Mouse (Mus musculus): ENCODE data around the gene Ephb6.

Ephb6 gene

GRCm38 (mm10) chr6:41605061-41605793 is at the start of gene Ephb6:
TSS of gene Ephb6 (plus strand) at chr6:41605482.
- in situ Hi-C loops (cut with MboI, MseI) = loop anchor here (5.0 to 25.0 kb wide), 2 partner anchors 38 to 982 kb away; partner anchors contain the start of gene Tcaf3 (in 2 of the 2)

- in situ Hi-C loops (cut with MboI, MseI) = loop anchor here (5.0 to 25.0 kb wide), 4 partner anchors 439 to 1119 kb away; partner anchors contain the start of genes E330009J07Rik (in 1 of the 2), Ssbp1 (in 1 of the 2) and Wee2 (in 1 of the 2)
Measured at GRCm38 (mm10) chr6:41556389-41556788, 48.9 kb upstream of the Ephb6 start.

GRCm38 (mm10) chr6:41557468-41557867 is 47.8 kb upstream of the Ephb6 start:
- in situ Hi-C loops (cut with MboI, MseI) = loop anchor here (5.0 to 25.0 kb wide), 4 partner anchors 440 to 1120 kb away; partner anchors contain the start of genes E330009J07Rik (in 1 of the 2), Ssbp1 (in 1 of the 2) and Wee2 (in 1 of the 2)

GRCm38 (mm10) chr6:41558271-41558670 is 47.0 kb upstream of the Ephb6 start:
- in situ Hi-C loops (cut with MboI, MseI) = loop anchor here (5.0 to 25.0 kb wide), 4 partner anchors 441 to 1121 kb away; partner anchors contain the start of genes E330009J07Rik (in 1 of the 2), Ssbp1 (in 1 of the 2) and Wee2 (in 1 of the 2)

GRCm38 (mm10) chr6:41559331-41559730 is 46.0 kb upstream of the Ephb6 start:
- in situ Hi-C loops (cut with MboI, MseI) = loop anchor here (5.0 to 25.0 kb wide), 4 partner anchors 442 to 1122 kb away; partner anchors contain the start of genes E330009J07Rik (in 1 of the 2), Ssbp1 (in 1 of the 2) and Wee2 (in 1 of the 2)

GRCm38 (mm10) chr6:41560273-41560672 is 45.0 kb upstream of the Ephb6 start:
- in situ Hi-C loops (cut with MboI, MseI) = loop anchor here (5.0 to 25.0 kb wide), 2 partner anchors 513 to 1123 kb away; partner anchors contain the start of genes E330009J07Rik (in 1 of the 2) and Wee2 (in 1 of the 2)

DNA sequence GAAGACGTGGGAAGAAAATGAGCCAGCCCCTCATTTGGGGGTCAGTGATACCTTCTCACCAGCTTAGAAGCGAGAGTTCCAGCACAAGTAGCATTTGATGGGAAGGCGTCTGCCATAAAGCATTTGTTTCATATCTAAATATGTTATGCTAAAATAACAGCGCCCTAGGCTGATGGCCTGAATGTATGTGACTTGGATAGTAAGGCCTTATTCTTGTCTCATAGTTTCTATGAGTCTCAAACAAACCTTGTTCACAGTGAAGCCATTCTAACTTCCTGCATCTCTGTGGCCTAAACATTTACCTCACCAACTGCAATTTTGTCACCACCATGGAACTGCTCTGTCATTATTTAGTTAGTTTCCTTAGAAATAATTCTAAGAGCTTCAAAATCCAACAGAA is 42.7 kb upstream of the Ephb6 start:
- in situ Hi-C loops (cut with MboI, MseI) = loop anchor here (5.0 to 25.0 kb wide), 2 partner anchors 515 to 1125 kb away; partner anchors contain the start of genes E330009J07Rik (in 1 of the 2) and Wee2 (in 1 of the 2)

- in situ Hi-C loops (cut with MboI, MseI) = loop anchor here (5.0 to 25.0 kb wide), 2 partner anchors 516 to 1126 kb away; partner anchors contain the start of genes E330009J07Rik (in 1 of the 2) and Wee2 (in 1 of the 2)
Measured at GRCm38 (mm10) chr6:41563104-41563951, 42.0 kb upstream of the Ephb6 start.

GRCm38 (mm10) chr6:41565261-41565660 is 40.0 kb upstream of the Ephb6 start:
- in situ Hi-C loops (cut with MboI, MseI) = loop anchor here (5.0 to 25.0 kb wide), 4 partner anchors 37 to 1128 kb away; partner anchors contain the start of genes E330009J07Rik (in 1 of the 2), Ephb6 (in 1 of the 2) and Wee2 (in 1 of the 2)

- in situ Hi-C loops (cut with MboI, MseI) = loop anchor here (5.0 to 25.0 kb wide), 4 partner anchors 35 to 1130 kb away; partner anchors contain the start of genes E330009J07Rik (in 1 of the 2), Ephb6 (in 1 of the 2) and Wee2 (in 1 of the 2)
Measured at GRCm38 (mm10) chr6:41566965-41567364, 38.3 kb upstream of the Ephb6 start.

DNA sequence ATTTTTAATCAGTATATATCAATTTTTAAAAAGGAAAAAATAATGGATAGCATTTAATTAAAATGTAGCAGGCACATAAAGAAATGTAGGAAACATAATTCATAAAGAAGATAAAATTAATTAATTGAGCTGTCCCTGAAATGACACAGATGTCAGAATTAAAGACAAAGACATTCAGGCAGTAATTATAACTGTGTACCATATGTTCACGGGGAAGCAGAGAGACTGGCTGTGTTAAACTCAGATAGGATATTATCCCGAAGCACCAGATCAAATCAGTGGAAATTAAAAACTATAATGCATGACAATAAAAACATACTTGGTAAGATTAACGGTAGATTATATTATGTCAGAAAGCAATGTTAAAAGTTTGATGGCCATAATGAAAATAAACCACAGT is 36.2 kb upstream of the Ephb6 start:
- in situ Hi-C loops (cut with MboI, MseI) = loop anchor here (5.0 to 25.0 kb wide), 4 partner anchors 33 to 1132 kb away; partner anchors contain the start of genes E330009J07Rik (in 1 of the 2), Ephb6 (in 1 of the 2) and Wee2 (in 1 of the 2)

- in situ Hi-C loops (cut with MboI, MseI) = no loop called here
Measured at GRCm38 (mm10) chr6:41576526-41577097, 28.7 kb upstream of the Ephb6 start.

GRCm38 (mm10) chr6:41577297-41577696 is 28.0 kb upstream of the Ephb6 start:
- in situ Hi-C loops (cut with MboI, MseI) = no loop called here

- in situ Hi-C loops (cut with MboI, MseI) = no loop called here
Measured at GRCm38 (mm10) chr6:41581295-41581694, 24.0 kb upstream of the Ephb6 start.

- in situ Hi-C loops (cut with MboI, MseI) = no loop called here
Measured at GRCm38 (mm10) chr6:41582189-41582588, 23.1 kb upstream of the Ephb6 start.

GRCm38 (mm10) chr6:41604401-41605050 is 756 bp upstream of the Ephb6 start:
- in situ Hi-C loops (cut with MboI, MseI) = loop anchor here (5.0 to 25.0 kb wide), 3 partner anchors 37 to 983 kb away; partner anchors contain the start of gene Tcaf3 (in 2 of the 2)

GRCm38 (mm10) chr6:41605794-41606104 is 467 bp downstream of the Ephb6 start:
- in situ Hi-C loops (cut with MboI, MseI) = loop anchor here (5.0 to 25.0 kb wide), 2 partner anchors 38 to 982 kb away; partner anchors contain the start of gene Tcaf3 (in 2 of the 2)

- in situ Hi-C loops (cut with MboI, MseI) = loop anchor here (5.0 to 25.0 kb wide), 2 partner anchors 39 to 981 kb away; partner anchors contain the start of gene Tcaf3 (in 2 of the 2)
Measured at GRCm38 (mm10) chr6:41606214-41606613, 932 bp downstream of the Ephb6 start.

GRCm38 (mm10) chr6:41607637-41608036 is 2.4 kb downstream of the Ephb6 start:
- in situ Hi-C loops (cut with MboI, MseI) = loop anchor here (5.0 to 25.0 kb wide), 2 partner anchors 40 to 980 kb away; partner anchors contain the start of gene Tcaf3 (in 2 of the 2)
